Mouse (Mus musculus) lung, embryonic 15.5 days (tissue): ENCODE measurements around the gene Rab8b. TPM values are rescaled to one million over a fixed set of nuclear protein-coding genes. Genes with fewer than 3 reads are reported as not detected.
"Not testable (repeated sequence)": the region's sequence is repeated elsewhere in the genome, so short reads cannot be mapped to it uniquely, and the experiment has no call there.

ENCODE experiments used
- ATAC-seq: fragments of 200-750 bp; cut with Nextera tagmentation; 2 replicates; pipeline ENCODE4 v1.8.0; 2017; ENCODE audit warnings: moderate number of reproducible peaks, borderline replicate concordance; ENCODE audit not compliant: low FRiP score, low TSS enrichment; ENCODE audit errors: extremely low read depth
- H3K27ac ChIP-seq: fragments of 300-500 bp; sonication (generic); 2 replicates; pipeline ENCODE4 v1.5.1; 2015; ENCODE audit warnings: moderate library complexity, mild to moderate bottlenecking, inconsistent platforms
- H3K27me3 ChIP-seq: fragments of 300-500 bp; sonication (generic); 2 replicates; pipeline ENCODE4 v1.6.1; 2015; ENCODE audit warnings: inconsistent platforms
- H3K36me3 ChIP-seq: fragments of 300-500 bp; sonication (generic); 2 replicates; pipeline ENCODE4 v1.6.1; 2015; ENCODE audit warnings: inconsistent platforms
- H3K4me1 ChIP-seq: fragments of 300-500 bp; sonication (generic); 2 replicates; pipeline ENCODE4 v1.6.1; 2015; ENCODE audit warnings: inconsistent platforms
- H3K4me2 ChIP-seq: fragments of 300-500 bp; sonication (generic); 2 replicates; pipeline ENCODE4 v1.6.1; 2015; ENCODE audit warnings: inconsistent platforms, mild to moderate bottlenecking, moderate library complexity
- H3K4me3 ChIP-seq: fragments of 300-500 bp; sonication (generic); 2 replicates; pipeline ENCODE4 v1.5.1; 2015; ENCODE audit warnings: mild to moderate bottlenecking, inconsistent platforms
- H3K9ac ChIP-seq: fragments of 300-500 bp; sonication (generic); 2 replicates; pipeline ENCODE4 v1.6.1; 2015; ENCODE audit warnings: inconsistent platforms
- H3K9me3 ChIP-seq: fragments of 300-500 bp; sonication (generic); 2 replicates; pipeline ENCODE4 v1.6.1; 2016; ENCODE audit warnings: inconsistent platforms
- WGBS: fragments of 180-500 bp; shearing (Covaris S2); methylation state at CpG from one replicate; pipeline ENCODE4 v1.1.7; 2015; 5-methylcytosine and 5-hydroxymethylcytosine counted together
- polyA plus RNA-seq: library from polyadenylated mRNA; unstranded; fragments of >200 nt; fragmentation: Nextera tagmentation; extraction: Ambion mirVana; gene quantifications from 2 replicates; pipeline ENCODE4 v1.2.1, GENCODE M21; 2015

Gene Rab8b
- polyA plus RNA-seq, 1 experiment from 2014 or later = 30.1 TPM

DNA sequence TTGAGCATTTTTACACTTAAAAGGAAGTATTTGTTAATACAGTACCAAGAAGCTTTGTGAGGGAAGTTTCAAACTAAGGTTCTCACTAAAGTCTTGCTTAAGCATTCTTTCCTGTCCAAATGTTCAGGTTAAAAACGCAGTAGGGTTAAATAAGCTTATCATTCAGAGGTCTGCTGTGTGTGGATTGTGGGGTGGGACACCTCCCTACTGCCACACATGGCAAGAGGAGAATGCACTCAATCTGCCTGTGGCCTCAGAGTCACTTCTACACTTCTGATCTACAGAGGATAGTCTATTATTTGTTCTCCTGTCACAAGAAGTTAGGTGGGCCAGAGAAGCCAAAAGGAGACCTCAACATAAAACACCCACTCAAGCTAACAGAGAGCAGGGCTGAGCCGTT is 20.4 kb downstream of the Rab8b start:
- Histone ChIP-seq H3K4me2 (no peak overlapping the region), H3K9me3 (no peaks in the 10 kb centered on the region), H3K27ac (no peak overlapping the region), H3K27me3 (no peaks in the 10 kb centered on the region), H3K9ac (no peak overlapping the region), H3K4me3 (no peak overlapping the region), H3K4me1 (peaks cover 6% of the 10 kb centered on the region), H3K36me3 (0 out of 2 replicates have a peak, but pooled peaks cover 2% of the 10 kb centered on the region)
- ATAC-seq = no peak
- 65% methylated on average over 2 of the region's 2 CpGs for WGBS

DNA sequence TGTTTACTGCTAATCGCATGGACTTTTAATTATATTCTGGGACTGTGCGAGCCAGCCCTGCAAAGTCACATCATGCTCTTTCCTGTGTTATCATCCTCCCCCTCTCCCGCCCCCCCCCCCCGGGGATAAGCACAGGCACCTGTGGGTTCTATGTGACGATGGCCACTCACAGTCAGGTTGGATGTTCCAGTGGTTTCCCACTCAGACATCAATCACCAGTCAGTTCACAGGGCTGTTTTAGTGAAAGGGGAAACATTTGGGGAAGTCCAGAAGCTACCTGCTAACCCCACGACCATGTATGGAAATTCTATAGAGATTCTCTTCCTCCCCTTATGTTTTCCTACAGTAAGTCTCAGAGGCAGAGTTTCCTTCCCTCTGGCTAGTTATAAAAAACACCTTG is 21.6 kb downstream of the Rab8b start:
- no peaks in the 10 kb centered on the region for H3K27me3 ChIP-seq
- H3K9me3 ChIP-seq = no peaks in the 10 kb centered on the region
- peaks cover 6% of the 10 kb centered on the region for H3K4me1 ChIP-seq
- no peak overlapping the region for H3K4me3 ChIP-seq
- H3K36me3 ChIP-seq = no peaks in the 10 kb centered on the region
- 72% methylated on average over 6 of the region's 6 CpGs for WGBS
- H3K4me2 ChIP-seq = no peak overlapping the region
- no peak for ATAC-seq
- H3K27ac ChIP-seq = no peak overlapping the region
- H3K9ac ChIP-seq = no peak overlapping the region

DNA sequence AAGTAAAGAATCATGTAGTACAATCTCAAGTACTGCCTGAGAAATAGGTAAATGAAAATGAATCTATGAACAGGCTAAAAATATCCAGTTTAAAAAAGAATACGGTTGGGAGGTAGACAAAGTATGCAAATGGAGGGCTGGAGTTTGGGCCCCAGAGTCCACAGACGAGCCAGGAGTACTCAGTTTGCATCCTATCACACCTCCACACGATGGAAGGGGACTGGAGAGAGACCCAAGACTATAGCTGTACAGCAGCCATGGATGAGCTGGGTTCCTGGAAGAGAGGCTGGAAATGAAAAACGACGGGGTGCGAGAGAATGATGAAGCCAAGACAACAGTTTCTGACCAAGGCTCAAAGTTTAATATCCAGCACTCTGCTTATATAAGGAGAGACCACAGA is 22.5 kb downstream of the Rab8b start:
- Histone ChIP-seq H3K27ac (no peak overlapping the region), H3K36me3 (no peaks in the 10 kb centered on the region), H3K9me3 (no peaks in the 10 kb centered on the region), H3K9ac (no peak overlapping the region), H3K4me2 (no peak overlapping the region), H3K4me3 (no peak overlapping the region), H3K4me1 (peaks cover 6% of the 10 kb centered on the region), H3K27me3 (no peaks in the 10 kb centered on the region)
- 63% methylated on average over 6 of the region's 6 CpGs for WGBS
- ATAC-seq = no peak

DNA sequence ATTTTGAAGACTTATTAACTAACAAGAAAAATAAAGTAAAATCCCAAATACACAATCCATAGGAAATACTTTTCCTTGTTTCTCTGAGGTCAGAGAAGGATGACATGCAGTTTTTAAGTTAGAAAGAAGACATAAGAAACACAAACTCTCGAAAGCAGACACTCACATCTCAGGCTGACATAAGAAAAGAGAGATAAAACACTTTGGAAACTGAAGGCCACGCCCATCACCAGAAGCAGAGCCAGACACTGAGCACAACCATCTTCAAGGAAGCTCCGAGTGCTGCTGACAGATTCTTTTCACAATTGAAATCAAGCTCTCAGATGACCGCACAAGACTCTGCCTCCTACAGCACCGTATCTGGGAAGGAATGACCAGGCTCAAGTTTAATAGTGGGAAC is 23.5 kb downstream of the Rab8b start:
- peaks cover 6% of the 10 kb centered on the region for H3K4me1 ChIP-seq
- no peaks in the 10 kb centered on the region for H3K36me3 ChIP-seq
- H3K27me3 ChIP-seq = no peaks in the 10 kb centered on the region
- no peak for ATAC-seq
- peak overlapping the region; percentile 44; the same call in 1 of the 2 replicates for H3K27ac ChIP-seq
- no peak overlapping the region for H3K4me2 ChIP-seq
- 54% methylated on average over 5 of the region's 5 CpGs for WGBS
- H3K4me3 ChIP-seq = no peak overlapping the region
- H3K9ac ChIP-seq = no peak overlapping the region
- no peaks in the 10 kb centered on the region for H3K9me3 ChIP-seq

DNA sequence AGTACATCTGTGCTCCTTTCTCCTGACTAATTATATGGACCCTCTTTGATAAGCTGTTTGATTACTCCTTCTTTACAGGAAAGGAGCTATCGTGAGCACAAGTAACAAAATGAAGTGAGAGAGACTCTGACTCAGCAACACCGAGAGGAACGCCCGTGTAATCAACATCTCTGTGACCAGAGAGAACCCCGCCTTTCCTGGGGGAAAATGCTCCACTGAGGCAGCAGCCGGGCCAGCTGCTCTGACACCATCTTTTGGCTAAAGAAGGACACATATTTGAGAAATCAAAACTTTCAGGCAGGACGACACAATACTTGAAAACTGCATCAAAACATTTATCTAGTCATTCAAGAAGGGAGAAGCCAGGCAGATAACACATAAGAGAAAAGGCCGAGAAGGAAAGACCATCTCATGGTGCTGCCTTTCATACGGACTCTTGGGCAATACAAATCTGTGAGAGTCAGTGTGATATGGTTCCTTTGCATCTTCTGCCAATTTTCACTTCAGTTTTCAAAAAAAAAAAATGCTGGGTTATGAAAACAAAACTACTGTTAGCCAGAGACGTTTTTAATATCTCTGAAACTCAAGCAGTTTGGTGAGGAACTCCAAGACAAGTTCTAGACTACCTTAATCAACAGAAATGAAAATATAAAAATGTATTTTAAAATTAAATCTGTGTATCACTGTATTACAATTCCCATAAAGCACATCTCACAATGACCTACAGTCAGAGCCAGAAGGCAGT is 24.3 kb downstream of the Rab8b start:
- no peaks in the 10 kb centered on the region for H3K9me3 ChIP-seq
- peaks cover 6% of the 10 kb centered on the region for H3K4me1 ChIP-seq
- H3K4me3 ChIP-seq = no peak overlapping the region
- WGBS = 68% methylated on average over 10 of the region's 10 CpGs
- H3K27ac ChIP-seq = peak overlapping the region; percentile 44; the same call in 1 of the 2 replicates
- H3K4me2 ChIP-seq = no peak overlapping the region
- H3K9ac ChIP-seq = no peak overlapping the region
- no peak for ATAC-seq
- no peaks in the 10 kb centered on the region for H3K36me3 ChIP-seq
- H3K27me3 ChIP-seq = no peaks in the 10 kb centered on the region

DNA sequence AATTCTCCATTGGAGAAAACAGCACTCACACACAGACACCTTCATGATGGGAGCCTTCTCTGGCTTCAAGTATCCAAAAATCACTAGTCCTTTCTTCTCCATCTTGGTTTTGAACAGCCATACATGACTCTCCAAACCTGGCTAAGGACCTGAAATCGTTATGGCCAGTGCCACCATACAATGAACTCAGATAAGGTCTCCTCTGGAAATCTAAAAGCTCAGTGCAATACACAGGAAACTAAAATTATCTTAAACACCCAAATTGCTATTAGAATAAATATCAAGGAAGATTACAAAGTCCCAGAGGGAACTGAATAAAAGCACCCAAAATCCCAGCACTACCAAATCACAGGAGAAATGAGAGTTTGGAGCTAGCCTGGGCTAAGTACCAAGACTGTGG is 25.1 kb downstream of the Rab8b start:
- H3K9me3 ChIP-seq = no peaks in the 10 kb centered on the region
- peaks cover 6% of the 10 kb centered on the region for H3K4me1 ChIP-seq
- H3K27ac ChIP-seq = no peak overlapping the region
- no peak overlapping the region for H3K4me2 ChIP-seq
- H3K9ac ChIP-seq = no peak overlapping the region
- WGBS = 88% methylated on average over 1 of the region's 1 CpGs
- no peaks in the 10 kb centered on the region for H3K27me3 ChIP-seq
- no peak for ATAC-seq
- H3K36me3 ChIP-seq = no peaks in the 10 kb centered on the region
- H3K4me3 ChIP-seq = no peak overlapping the region

DNA sequence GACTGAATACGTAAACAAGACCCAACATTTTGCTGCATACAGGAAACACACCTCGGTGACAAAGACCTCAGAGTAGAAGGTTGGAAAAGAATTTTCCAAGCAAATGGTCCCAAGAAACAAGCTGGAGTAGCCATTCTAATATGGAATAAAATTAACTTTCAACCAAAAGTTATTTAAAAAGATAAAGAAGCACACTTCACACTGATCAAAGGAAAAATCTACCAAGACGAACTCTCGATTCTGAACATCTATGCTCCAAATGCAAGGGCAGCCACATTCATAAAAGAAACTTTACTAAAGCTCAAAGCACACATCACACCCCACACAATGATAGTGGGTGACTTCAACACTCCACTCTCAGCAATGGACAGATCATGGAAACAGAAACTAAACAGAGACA is 27.0 kb downstream of the Rab8b start:
- H3K27me3 ChIP-seq, H3K4me3 ChIP-seq, H3K36me3 ChIP-seq, H3K9ac ChIP-seq, H3K4me2 ChIP-seq, H3K27ac ChIP-seq, ATAC-seq, H3K9me3 ChIP-seq: not testable (repeated sequence)
- WGBS = 97% methylated on average over 4 of the region's 4 CpGs
- peaks cover 19% of the 10 kb centered on the region for H3K4me1 ChIP-seq

DNA sequence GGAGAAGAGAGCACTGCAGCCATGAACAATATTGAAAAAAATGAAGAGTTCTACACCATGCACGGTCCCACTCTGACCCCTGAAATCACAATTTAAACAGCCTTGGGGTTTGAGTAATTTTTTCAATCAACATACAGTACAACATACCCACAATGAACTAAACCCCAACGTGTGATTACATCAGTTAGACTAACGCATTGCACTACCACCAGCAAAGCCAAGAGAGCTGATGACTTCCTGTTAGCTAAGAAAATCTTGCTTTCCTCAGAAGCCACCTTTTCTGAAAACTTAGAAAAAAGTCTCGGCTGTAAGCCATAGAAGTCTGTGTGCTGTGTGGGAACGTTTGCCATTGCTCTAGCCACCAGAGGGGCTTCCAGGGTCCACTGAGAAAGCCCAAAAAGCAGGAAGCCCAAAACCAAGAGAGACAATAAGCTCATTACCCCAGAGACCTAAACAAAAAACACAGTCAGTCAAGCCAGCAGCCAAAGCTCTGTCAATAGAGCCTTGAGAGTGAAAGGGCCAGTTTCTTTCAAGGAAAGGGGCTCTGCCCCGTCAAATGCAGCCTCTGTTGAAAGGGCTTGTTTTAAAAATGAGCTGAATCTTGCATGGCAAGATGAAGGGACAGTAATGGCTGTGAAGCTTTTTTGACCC is 31.4 kb downstream of the Rab8b start:
- H3K27me3 ChIP-seq = no peaks in the 10 kb centered on the region
- ATAC-seq = no peak
- no peak overlapping the region; the same call in 1 of the 2 replicates for H3K27ac ChIP-seq

DNA sequence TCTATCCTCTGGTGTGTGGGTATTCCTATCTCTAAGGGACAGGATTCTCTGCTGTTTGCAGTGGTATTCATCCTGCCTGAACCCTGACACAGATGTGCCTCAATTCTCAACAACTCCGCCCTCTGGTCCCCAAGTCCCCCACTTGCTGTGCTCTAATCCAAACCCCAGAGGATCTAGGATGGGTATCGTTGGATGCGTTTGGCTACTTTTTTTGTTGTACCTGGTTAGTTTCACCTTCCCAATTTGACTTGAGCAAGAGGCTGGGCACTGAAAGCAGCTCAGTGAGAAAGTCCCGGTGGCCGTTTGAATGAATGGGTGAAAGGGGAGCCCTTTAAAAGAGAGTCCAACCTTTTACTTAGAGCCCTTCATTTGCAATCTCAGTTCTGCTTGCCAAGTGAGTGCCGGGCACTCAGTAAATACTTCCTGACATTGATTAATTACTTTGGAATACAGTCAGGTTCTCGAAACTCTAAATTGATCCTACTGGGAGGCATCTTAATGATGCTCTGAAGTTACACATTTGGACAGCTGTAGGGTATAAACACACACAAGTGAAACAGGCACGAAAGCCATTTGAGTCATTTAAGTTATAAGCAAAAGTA is 32.1 kb downstream of the Rab8b start:
- Histone ChIP-seq H3K27me3 (no peaks in the 10 kb centered on the region), H3K27ac (no peak overlapping the region), H3K36me3 (no peaks in the 10 kb centered on the region), H3K9ac (no peak overlapping the region), H3K4me3 (no peak overlapping the region), H3K4me2 (no peak overlapping the region), H3K4me1 (peaks cover 29% of the 10 kb centered on the region), H3K9me3 (no peaks in the 10 kb centered on the region)
- 38% methylated on average over 8 of the region's 8 CpGs for WGBS
- ATAC-seq = no peak

More for the DNA sequence above, 31.4 kb downstream of the Rab8b start:
- WGBS = 38% methylated on average over 6 of the region's 6 CpGs
- Histone ChIP-seq H3K9me3 (no peaks in the 10 kb centered on the region), H3K36me3 (no peaks in the 10 kb centered on the region), H3K4me1 (peaks cover 25% of the 10 kb centered on the region), H3K4me2 (no peak overlapping the region), H3K9ac (no peak overlapping the region), H3K4me3 (no peak overlapping the region)

DNA sequence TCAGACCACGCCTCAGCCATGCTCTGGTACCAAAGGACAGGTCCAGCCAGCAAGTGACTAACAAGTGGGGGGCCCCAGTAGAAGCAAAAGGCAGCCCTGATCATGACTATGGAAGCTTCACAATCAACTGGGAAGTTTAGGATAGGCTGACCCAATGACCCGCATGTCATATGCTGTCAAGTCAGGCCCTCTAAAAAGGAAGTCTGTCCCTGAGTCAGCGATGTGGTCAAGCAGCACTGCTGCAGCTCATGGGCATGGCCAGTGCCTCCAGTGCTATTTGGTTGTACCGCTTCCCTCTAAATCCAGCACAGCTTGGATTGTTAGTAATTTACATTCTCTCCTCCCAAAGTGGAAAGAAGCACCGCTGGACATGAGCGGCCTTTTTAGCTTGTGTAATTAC is 32.7 kb downstream of the Rab8b start:
- Histone ChIP-seq H3K4me2 (no peak overlapping the region), H3K27ac (no peak overlapping the region), H3K4me1 (peaks cover 34% of the 10 kb centered on the region), H3K27me3 (no peaks in the 10 kb centered on the region), H3K9ac (no peak overlapping the region), H3K4me3 (no peak overlapping the region), H3K9me3 (no peaks in the 10 kb centered on the region), H3K36me3 (no peaks in the 10 kb centered on the region)
- 81% methylated on average over 6 of the region's 6 CpGs for WGBS
- no peak for ATAC-seq

DNA sequence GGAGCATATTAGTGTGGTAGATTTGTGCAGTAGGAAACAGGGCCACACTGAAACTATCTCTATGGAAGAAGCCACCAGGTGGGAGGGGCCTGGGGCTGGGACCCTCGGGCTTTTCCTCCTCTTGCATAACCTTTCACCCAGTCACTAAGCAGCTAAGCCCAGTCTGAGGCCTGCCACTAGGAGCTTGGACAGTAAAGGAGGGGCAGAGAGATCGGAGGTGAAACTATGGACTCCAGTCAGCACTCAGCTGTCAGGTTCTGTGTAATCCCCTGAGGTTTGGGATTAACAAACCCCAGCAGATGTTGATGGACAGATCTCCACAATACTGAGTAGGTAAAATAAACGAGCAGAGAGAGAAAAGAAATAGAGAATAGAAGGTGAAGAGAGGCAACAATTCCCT is 33.1 kb downstream of the Rab8b start:
- Histone ChIP-seq H3K9ac (no peak overlapping the region), H3K4me2 (no peak overlapping the region), H3K27me3 (no peaks in the 10 kb centered on the region), H3K36me3 (no peaks in the 10 kb centered on the region), H3K4me1 (peaks cover 35% of the 10 kb centered on the region), H3K27ac (no peak overlapping the region), H3K9me3 (no peaks in the 10 kb centered on the region), H3K4me3 (no peak overlapping the region)
- WGBS = 28% methylated on average over 3 of the region's 3 CpGs
- ATAC-seq = no peak

DNA sequence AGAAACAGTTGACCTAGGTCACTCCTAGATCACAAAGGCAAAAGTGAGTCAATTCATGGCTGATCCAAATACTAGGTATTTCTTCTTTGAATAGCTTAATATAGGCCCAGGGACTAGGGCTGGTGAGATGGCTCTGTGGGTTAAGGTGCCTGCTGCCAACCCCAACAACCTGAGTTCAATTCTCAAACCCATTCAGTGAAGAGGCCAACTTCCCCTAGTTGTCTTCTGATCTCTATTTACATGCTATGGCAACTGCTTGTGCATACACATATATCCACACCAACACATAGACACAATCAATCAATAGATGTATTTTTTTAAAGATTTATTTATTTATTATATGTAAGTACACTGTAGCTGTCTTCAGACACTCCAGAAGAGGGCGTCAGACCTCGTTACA is 34.9 kb downstream of the Rab8b start:
- Histone ChIP-seq H3K4me1 (peaks cover 35% of the 10 kb centered on the region), H3K27me3 (no peaks in the 10 kb centered on the region), H3K9ac (no peak overlapping the region), H3K27ac (no peak overlapping the region), H3K4me3 (no peak overlapping the region), H3K4me2 (no peak overlapping the region), H3K9me3 (no peaks in the 10 kb centered on the region), H3K36me3 (no peaks in the 10 kb centered on the region)
- no peak for ATAC-seq
- WGBS = 82% methylated on average over 2 of the region's 2 CpGs
